Mouse (Mus musculus) liver, postnatal 0 days (tissue): ENCODE measurements at regions not wholly inside any gene's neighbourhood (a gene's known extent, or its start where the extent isn't known, plus 50 kb on each side); places are given as distances from the start of the nearest gene placed in this dataset.

Experiments used
- ATAC-seq: fragments of 200-750 bp; cut with Nextera tagmentation; 2 replicates; pipeline ENCODE4 v1.8.0; 2017; ENCODE audit warnings: mild to moderate bottlenecking, moderate library complexity
- DNase-seq: peaks from one replicate; pipeline ENCODE4 v3.0.0-alpha.2; 2016
- H3K27ac ChIP-seq: fragments of 300-500 bp; sonication (generic); 2 replicates; pipeline ENCODE4 v1.5.1; 2014; ENCODE audit warnings: antibody characterized with exemption, moderate library complexity, mild to moderate bottlenecking, low read depth
- H3K27me3 ChIP-seq: fragments of 300-500 bp; sonication (generic); 2 replicates; pipeline ENCODE4 v1.6.1; 2014; ENCODE audit warnings: low read length, control low read depth, mixed read lengths; ENCODE audit not compliant: insufficient read depth
- H3K36me3 ChIP-seq: fragments of 300-500 bp; sonication (generic); replicated peaks from 2 replicates; pipeline ENCODE4 v1.6.1; 2014; ENCODE audit warnings: mild to moderate bottlenecking, control low read depth, low read length, moderate library complexity, mixed read lengths; ENCODE audit not compliant: insufficient read depth
- H3K4me1 ChIP-seq: fragments of 300-500 bp; sonication (generic); 2 replicates; pipeline ENCODE4 v1.6.1; 2014; ENCODE audit warnings: antibody characterized with exemption, mild to moderate bottlenecking, control low read depth; ENCODE audit not compliant: insufficient read depth
- H3K4me2 ChIP-seq: fragments of 300-500 bp; sonication (generic); 2 replicates; pipeline ENCODE4 v1.6.1; 2014; ENCODE audit warnings: low read depth, mild to moderate bottlenecking, low read length, moderate library complexity, mixed read lengths
- H3K4me3 ChIP-seq: fragments of 300-500 bp; sonication (generic); 2 replicates; pipeline ENCODE4 v1.5.1; 2014; ENCODE audit warnings: low read depth, low read length
- H3K9ac ChIP-seq: fragments of 300-500 bp; sonication (generic); replicated peaks from 2 replicates; pipeline ENCODE4 v1.6.1; 2014; ENCODE audit warnings: mild to moderate bottlenecking, moderate library complexity
- H3K9me3 ChIP-seq: fragments of 300-500 bp; sonication (generic); 2 replicates; pipeline ENCODE4 v1.6.1; 2016; ENCODE audit warnings: mild to moderate bottlenecking, control low read depth, low read length, mixed read lengths
- CTCF ChIP-seq: sonication (generic); IDR thresholded peaks from 2 replicates; pipeline ENCODE4 v1.5.1; 2016; ENCODE audit warnings: antibody characterized with exemption, low read depth
- EP300 ChIP-seq: IDR thresholded peaks from 2 replicates; pipeline ENCODE4 v1.6.1; 2016; ENCODE audit warnings: antibody characterized with exemption, low read depth, mild to moderate bottlenecking
- whole genome bisulfite sequencing: fragments of 180-500 bp; shearing (Covaris S2); extraction: QIAGEN DNeasy Blood & Tissue Kit; methylation state at CpG from one replicate; pipeline ENCODE4 v1.1.7; 2014; ENCODE audit not compliant: insufficient replicate concordance; 5-methylcytosine and 5-hydroxymethylcytosine counted together

DNA sequence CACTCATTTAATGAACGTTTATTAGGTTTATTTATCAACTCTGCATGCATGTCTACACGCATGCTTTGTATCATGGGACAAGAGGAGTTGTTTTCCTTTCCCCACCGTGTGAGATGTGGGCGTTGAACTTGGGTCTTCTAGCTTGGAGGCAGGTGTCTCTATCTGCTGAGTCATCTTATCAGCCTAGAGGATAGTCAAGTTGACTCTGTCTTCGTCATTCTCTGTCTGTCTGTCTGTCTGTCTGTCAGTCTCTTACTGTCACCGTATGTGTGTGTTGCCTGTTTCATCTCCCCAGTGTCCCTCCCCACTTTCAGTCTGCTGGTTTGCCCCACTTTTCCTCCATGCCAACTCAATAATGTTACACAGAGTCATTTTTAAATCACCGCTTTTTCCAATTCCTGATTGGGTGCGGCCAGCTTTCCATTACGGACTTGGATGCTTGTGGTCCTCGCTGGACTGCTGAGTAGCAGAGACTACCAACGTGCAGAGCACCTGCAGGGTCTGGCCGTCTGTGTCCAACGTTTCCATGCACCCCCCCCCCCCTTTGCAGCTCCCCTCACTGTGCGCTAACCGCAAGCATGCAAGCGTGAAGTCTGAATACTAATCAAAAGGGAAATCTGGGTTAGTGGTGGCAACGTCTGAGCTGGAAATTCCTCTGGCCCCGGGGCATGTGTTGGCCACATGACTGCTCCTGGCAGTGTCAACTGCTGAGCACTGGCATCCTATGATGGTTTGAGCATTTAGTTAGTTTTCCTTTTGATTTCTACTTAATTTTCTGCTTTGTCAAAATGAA lies 155.7 kb upstream of the Sox4 start:
- Histone ChIP-seq H3K36me3 (no peaks in the 10 kb centered on the region), H3K27me3 (no peaks in the 10 kb centered on the region), H3K9ac (no peak overlapping the region), H3K9me3 (no peaks in the 10 kb centered on the region), H3K4me3 (no peak overlapping the region), H3K4me1 (no peaks in the 10 kb centered on the region), H3K4me2 (no peak overlapping the region), H3K27ac (no peak overlapping the region)
- TF ChIP-seq CTCF (no peak), EP300 (no peak)
- DNase-seq (no peak), ATAC-seq (no peak)
- WGBS = 78% methylated on average over 18 of the region's 18 CpGs

DNA sequence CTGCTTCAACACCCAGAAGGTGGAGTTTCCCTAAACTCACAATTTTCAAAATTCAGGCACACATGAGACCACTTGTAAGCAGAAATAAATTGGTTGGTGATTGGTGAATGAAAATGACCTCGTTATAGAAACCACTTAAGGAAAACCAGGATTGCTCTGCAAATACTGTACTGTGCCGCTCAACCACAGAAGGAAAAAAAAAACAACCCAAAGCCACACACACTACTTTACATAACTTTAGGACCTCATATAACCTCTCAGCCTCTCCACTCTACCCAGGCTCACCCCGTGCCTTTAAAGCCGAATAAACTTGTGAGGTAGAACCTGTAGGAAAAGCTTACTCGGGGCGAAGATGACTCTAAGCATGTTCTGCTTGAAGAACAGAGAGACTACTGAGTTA lies 154.7 kb upstream of the Sox4 start:
- WGBS = 79% methylated on average over 6 of the region's 6 CpGs
- TF ChIP-seq CTCF = no peak
- no peak for TF ChIP-seq EP300
- H3K9me3 ChIP-seq = no peaks in the 10 kb centered on the region
- H3K9ac ChIP-seq = no peak overlapping the region
- H3K4me3 ChIP-seq = no peak overlapping the region
- H3K4me1 ChIP-seq = no peaks in the 10 kb centered on the region
- H3K4me2 ChIP-seq = no peak overlapping the region
- H3K27ac ChIP-seq = no peak overlapping the region
- no peak for DNase-seq
- no peaks in the 10 kb centered on the region for H3K36me3 ChIP-seq
- ATAC-seq = no peak
- no peaks in the 10 kb centered on the region for H3K27me3 ChIP-seq

DNA sequence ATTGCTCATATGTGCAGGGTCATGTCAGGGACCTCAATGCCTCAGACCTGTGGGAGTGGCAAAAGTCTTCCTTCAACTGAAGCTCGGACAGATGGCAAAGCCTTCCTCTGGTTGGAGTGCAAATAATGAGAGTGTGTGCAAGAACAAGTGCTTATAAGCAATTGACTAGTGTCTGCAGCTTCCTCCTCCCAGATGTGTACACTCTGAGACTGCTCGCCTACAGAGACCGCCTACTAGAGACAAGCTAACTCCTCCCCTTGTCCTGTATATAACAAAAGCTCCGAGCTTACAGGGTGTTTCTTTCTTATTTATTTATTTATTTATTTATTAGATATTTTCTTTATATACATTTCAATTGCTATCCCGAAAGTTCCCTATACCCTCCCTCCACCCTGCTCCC lies 138.7 kb upstream of the Sox4 start:
- Histone ChIP-seq H3K4me1 (no peaks in the 10 kb centered on the region), H3K27ac (no peak overlapping the region), H3K27me3 (no peaks in the 10 kb centered on the region), H3K4me2 (no peak overlapping the region), H3K4me3 (no peak overlapping the region), H3K36me3 (no peaks in the 10 kb centered on the region), H3K9ac (no peak overlapping the region), H3K9me3 (no peaks in the 10 kb centered on the region)
- 84% methylated on average over 5 of the region's 5 CpGs for WGBS
- ATAC-seq (no peak), DNase-seq (no peak)
- TF ChIP-seq CTCF (no peak), EP300 (no peak)

DNA sequence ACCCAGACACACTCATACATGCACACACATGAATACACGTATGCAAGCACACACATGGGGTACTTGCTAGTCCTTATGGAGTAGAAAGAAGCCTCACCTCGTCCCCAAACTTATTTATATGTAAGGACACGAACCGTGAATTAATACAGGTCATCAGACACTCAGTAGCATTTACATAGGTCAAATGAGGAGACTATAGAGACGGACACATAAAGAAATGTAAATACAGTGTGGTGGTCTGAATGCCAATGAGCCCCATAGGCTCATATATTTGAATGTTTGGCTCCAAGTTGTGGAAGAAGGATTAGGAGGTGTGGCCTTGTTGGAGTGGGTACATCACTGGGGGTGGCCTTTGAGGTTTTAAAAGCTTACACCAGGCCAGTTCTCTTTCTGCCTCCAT lies 133.3 kb upstream of the Sox4 start:
- H3K27ac ChIP-seq = no peak overlapping the region
- no peak overlapping the region for H3K4me3 ChIP-seq
- TF ChIP-seq CTCF (no peak), EP300 (no peak)
- no peak overlapping the region for H3K4me2 ChIP-seq
- DNase-seq (no peak), ATAC-seq (no peak)
- no peak overlapping the region for H3K9ac ChIP-seq
- H3K9me3 ChIP-seq = no peaks in the 10 kb centered on the region
- WGBS = 69% methylated on average over 5 of the region's 5 CpGs
- H3K27me3 ChIP-seq = no peaks in the 10 kb centered on the region
- no peaks in the 10 kb centered on the region for H3K4me1 ChIP-seq
- H3K36me3 ChIP-seq = no peaks in the 10 kb centered on the region

DNA sequence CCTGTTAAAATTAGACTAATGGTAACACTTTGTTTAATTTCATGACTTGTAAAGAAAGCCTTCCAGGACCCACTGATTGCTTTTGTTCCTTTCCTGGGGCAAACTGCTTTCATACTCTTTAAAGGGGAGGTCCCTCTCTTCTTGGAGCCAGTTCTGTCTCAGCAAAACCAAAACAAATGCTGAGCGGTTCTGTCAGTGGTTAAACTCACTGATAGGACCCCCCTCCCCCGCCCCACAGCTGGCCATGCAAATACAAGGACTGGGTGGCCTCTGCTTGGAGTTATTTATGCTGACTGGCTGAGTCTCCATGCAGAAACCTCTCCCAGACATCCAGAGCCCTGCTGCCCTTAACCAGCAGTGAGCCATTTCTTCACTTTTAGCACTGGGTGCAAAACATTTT lies 127.6 kb upstream of the Sox4 start:
- Histone ChIP-seq H3K9me3 (no peaks in the 10 kb centered on the region), H3K9ac (no peak overlapping the region), H3K4me1 (no peaks in the 10 kb centered on the region), H3K36me3 (no peaks in the 10 kb centered on the region), H3K4me3 (no peak overlapping the region), H3K4me2 (no peak overlapping the region), H3K27ac (no peak overlapping the region), H3K27me3 (no peaks in the 10 kb centered on the region)
- ATAC-seq (no peak), DNase-seq (peak; percentile 15)
- 35% methylated on average over 2 of the region's 2 CpGs for WGBS
- TF ChIP-seq EP300 (no peak), CTCF (no peak)

DNA sequence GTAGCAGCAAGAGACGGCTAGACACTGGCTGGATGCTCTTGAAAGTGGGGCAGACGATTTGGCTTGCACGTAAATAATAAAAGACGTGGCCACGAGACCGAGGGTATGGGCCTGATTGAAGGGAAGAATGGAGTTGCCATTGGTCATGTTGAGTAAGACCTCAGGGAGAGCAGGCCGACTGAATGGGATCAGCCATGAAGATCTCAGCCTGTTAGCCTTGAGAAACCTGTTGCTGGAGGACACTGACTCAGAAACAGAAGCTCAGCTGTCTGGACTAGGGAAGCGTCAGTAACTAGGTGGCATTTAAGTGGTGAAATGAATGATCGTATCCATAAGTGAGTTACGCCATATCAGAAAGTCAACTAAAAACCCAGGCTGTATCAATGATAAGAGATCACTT lies 126.3 kb upstream of the Sox4 start:
- H3K9me3 ChIP-seq = no peaks in the 10 kb centered on the region
- 81% methylated on average over 10 of the region's 10 CpGs for WGBS
- H3K9ac ChIP-seq = no peak overlapping the region
- ATAC-seq = no peak
- no peak overlapping the region for H3K4me2 ChIP-seq
- H3K27ac ChIP-seq = no peak overlapping the region
- no peak overlapping the region for H3K4me3 ChIP-seq
- H3K4me1 ChIP-seq = no peaks in the 10 kb centered on the region
- no peaks in the 10 kb centered on the region for H3K27me3 ChIP-seq
- TF ChIP-seq CTCF (no peak), EP300 (no peak)
- no peak for DNase-seq
- H3K36me3 ChIP-seq = no peaks in the 10 kb centered on the region

DNA sequence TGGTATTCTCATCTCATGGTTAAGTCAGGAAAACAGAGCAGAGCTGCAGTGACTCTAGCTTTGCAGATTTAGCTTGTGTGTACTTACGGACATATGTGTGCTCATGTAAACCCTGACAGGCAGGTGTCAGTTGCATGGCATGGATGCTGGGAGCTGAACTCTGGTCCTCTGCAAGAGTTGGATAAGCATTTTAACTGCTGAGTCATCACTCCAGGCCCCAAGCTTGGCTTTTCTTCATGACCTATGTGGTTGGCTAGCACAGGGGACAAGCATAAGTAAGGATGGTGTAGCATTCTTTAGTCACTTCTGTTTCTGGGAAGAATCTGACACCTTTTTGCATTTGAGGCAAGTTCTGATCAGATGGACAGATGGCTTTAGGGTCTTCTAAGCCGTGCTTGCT lies 120.1 kb upstream of the Sox4 start:
- no peaks in the 10 kb centered on the region for H3K9me3 ChIP-seq
- H3K4me3 ChIP-seq = no peak overlapping the region
- no peak overlapping the region for H3K4me2 ChIP-seq
- H3K4me1 ChIP-seq = no peaks in the 10 kb centered on the region
- H3K27ac ChIP-seq = no peak overlapping the region
- no peaks in the 10 kb centered on the region for H3K36me3 ChIP-seq
- DNase-seq (no peak), ATAC-seq (no peak)
- 80% methylated on average over 2 of the region's 2 CpGs for WGBS
- TF ChIP-seq EP300 (no peak), CTCF (no peak)
- no peaks in the 10 kb centered on the region for H3K27me3 ChIP-seq
- H3K9ac ChIP-seq = no peak overlapping the region
